Mouse (Mus musculus) heart, embryonic 15.5 days (tissue): Measurements from ENCODE around the gene Aim2. TPM values are rescaled to one million over a fixed set of nuclear protein-coding genes. Genes with fewer than 3 reads are reported as not detected.
"Not testable (repeated sequence)": the region's sequence is repeated elsewhere in the genome, so short reads cannot be mapped to it uniquely, and the experiment has no call there.

Experiments
- ATAC-seq: fragments of 200-750 bp; cut with Nextera tagmentation; replicated peaks from 2 replicates; pipeline ENCODE4 v1.8.0; 2017; ENCODE audit warnings: low read depth, moderate TSS enrichment; ENCODE audit not compliant: insufficient number of reproducible peaks, insufficient read depth, low FRiP score
- H3K27ac ChIP-seq: fragments of 300-500 bp; sonication (generic); 2 replicates; pipeline ENCODE4 v1.5.1; 2015; ENCODE audit warnings: mild to moderate bottlenecking, inconsistent platforms
- H3K27me3 ChIP-seq: fragments of 300-500 bp; sonication (generic); 2 replicates; pipeline ENCODE4 v1.6.1; 2015; ENCODE audit warnings: inconsistent platforms
- H3K36me3 ChIP-seq: fragments of 300-500 bp; sonication (generic); 2 replicates; pipeline ENCODE4 v1.6.1; 2015; ENCODE audit warnings: mild to moderate bottlenecking, inconsistent platforms
- H3K4me1 ChIP-seq: fragments of 300-500 bp; sonication (generic); replicated peaks from 2 replicates; pipeline ENCODE4 v1.6.1; 2015; ENCODE audit warnings: inconsistent platforms
- H3K4me2 ChIP-seq: fragments of 300-500 bp; sonication (generic); 2 replicates; pipeline ENCODE4 v1.6.1; 2015; ENCODE audit warnings: inconsistent platforms, mild to moderate bottlenecking, moderate library complexity
- H3K4me3 ChIP-seq: fragments of 300-500 bp; sonication (generic); 2 replicates; pipeline ENCODE4 v1.5.1; 2015; ENCODE audit warnings: mild to moderate bottlenecking, inconsistent platforms
- H3K9ac ChIP-seq: fragments of 300-500 bp; sonication (generic); 2 replicates; pipeline ENCODE4 v1.6.1; 2015; ENCODE audit warnings: mild to moderate bottlenecking, inconsistent platforms
- H3K9me3 ChIP-seq: fragments of 300-500 bp; sonication (generic); replicated peaks from 2 replicates; pipeline ENCODE4 v1.6.1; 2016; ENCODE audit warnings: inconsistent platforms
- WGBS: fragments of 180-500 bp; shearing (Covaris S2); methylation state at CpG from one replicate; pipeline ENCODE4 v1.1.7; 2015; ENCODE audit warnings: mixed read lengths; 5-methylcytosine and 5-hydroxymethylcytosine counted together
- polyA plus RNA-seq: library from polyadenylated mRNA; unstranded; fragments of >200 nt; fragmentation: Nextera tagmentation; extraction: Ambion mirVana; gene quantifications from 2 replicates; pipeline ENCODE4 v1.2.1, GENCODE M21; 2015

The Aim2 gene
- polyA plus RNA-seq, 1 experiment from 2014 or later, result 1.1 TPM

- Histone ChIP-seq H3K4me3 (no peak overlapping the region), H3K9ac (no peak overlapping the region), H3K27ac (no peak overlapping the region), H3K4me2 (no peak overlapping the region), H3K4me1 (no peaks in the 10 kb centered on the region), H3K9me3 (no peaks in the 10 kb centered on the region), H3K27me3 (no peaks in the 10 kb centered on the region), H3K36me3 (no peaks in the 10 kb centered on the region)
- WGBS, result 64% methylated on average over 6 of the region's 6 CpGs
- no peak for ATAC-seq
These were observed 86.7 kb downstream of the Aim2 start for GRCm38 (mm10) chr1:173437161-173437953.

GRCm38 (mm10) chr1:173440681-173441080 is 90.0 kb downstream of the Aim2 start:
- H3K9ac ChIP-seq, result no peak overlapping the region
- no peak overlapping the region for H3K4me2 ChIP-seq
- ATAC-seq, result no peak
- WGBS, result 38% methylated on average over 1 of the region's 1 CpGs
- no peaks in the 10 kb centered on the region for H3K9me3 ChIP-seq
- no peaks in the 10 kb centered on the region for H3K4me1 ChIP-seq
- H3K27ac ChIP-seq, result no peak overlapping the region
- H3K4me3 ChIP-seq, result no peak overlapping the region
- no peaks in the 10 kb centered on the region for H3K27me3 ChIP-seq
- H3K36me3 ChIP-seq, result no peaks in the 10 kb centered on the region

GRCm38 (mm10) chr1:173441210-173441609 is 90.5 kb downstream of the Aim2 start:
- no peak overlapping the region for H3K4me2 ChIP-seq
- 60% methylated on average over 4 of the region's 4 CpGs for WGBS
- no peaks in the 10 kb centered on the region for H3K4me1 ChIP-seq
- no peaks in the 10 kb centered on the region for H3K9me3 ChIP-seq
- H3K27me3 ChIP-seq, result no peaks in the 10 kb centered on the region
- H3K9ac ChIP-seq, result no peak overlapping the region
- no peak for ATAC-seq
- no peak overlapping the region for H3K4me3 ChIP-seq
- no peaks in the 10 kb centered on the region for H3K36me3 ChIP-seq
- no peak overlapping the region for H3K27ac ChIP-seq

GRCm38 (mm10) chr1:173443061-173443460 is 92.4 kb downstream of the Aim2 start:
- Histone ChIP-seq H3K4me1 (no peaks in the 10 kb centered on the region), H3K4me3 (no peak overlapping the region), H3K9ac (no peak overlapping the region), H3K36me3 (no peaks in the 10 kb centered on the region), H3K27ac (no peak overlapping the region), H3K4me2 (no peak overlapping the region), H3K9me3 (no peaks in the 10 kb centered on the region), H3K27me3 (no peaks in the 10 kb centered on the region)
- no peak for ATAC-seq
- WGBS, result 76% methylated on average over 1 of the region's 1 CpGs

- Histone ChIP-seq H3K4me2 (no peak overlapping the region), H3K4me1 (no peaks in the 10 kb centered on the region), H3K27ac (no peak overlapping the region), H3K36me3 (no peaks in the 10 kb centered on the region), H3K9me3 (no peaks in the 10 kb centered on the region), H3K27me3 (no peaks in the 10 kb centered on the region), H3K4me3 (no peak overlapping the region), H3K9ac (no peak overlapping the region)
- no peak for ATAC-seq
- WGBS, result 46% methylated on average over 4 of the region's 4 CpGs
These were observed 96.4 kb downstream of the Aim2 start for GRCm38 (mm10) chr1:173447067-173447466.

- no peak for ATAC-seq
- Histone ChIP-seq H3K27ac (no peak overlapping the region), H3K9me3 (no peaks in the 10 kb centered on the region), H3K27me3 (no peaks in the 10 kb centered on the region), H3K36me3 (no peaks in the 10 kb centered on the region), H3K4me2 (no peak overlapping the region), H3K4me1 (no peaks in the 10 kb centered on the region), H3K4me3 (no peak overlapping the region), H3K9ac (no peak overlapping the region)
- 75% methylated on average over 4 of the region's 4 CpGs for WGBS
These were observed 99.9 kb downstream of the Aim2 start for GRCm38 (mm10) chr1:173450621-173451020.

- ATAC-seq, result no peak
- no peaks in the 10 kb centered on the region for H3K9me3 ChIP-seq
- H3K36me3 ChIP-seq, result no peaks in the 10 kb centered on the region
- no peak overlapping the region for H3K9ac ChIP-seq
- no peaks in the 10 kb centered on the region for H3K4me1 ChIP-seq
- H3K27me3 ChIP-seq, result no peaks in the 10 kb centered on the region
- H3K27ac ChIP-seq, result no peak overlapping the region
- H3K4me2 ChIP-seq, result no peak overlapping the region
- WGBS, result 82% methylated on average over 5 of the region's 5 CpGs
- H3K4me3 ChIP-seq, result no peak overlapping the region
These were observed 101.0 kb downstream of the Aim2 start for GRCm38 (mm10) chr1:173451665-173452064.

- no peaks in the 10 kb centered on the region for H3K27me3 ChIP-seq
- no peak for ATAC-seq
- H3K4me3 ChIP-seq, result no peak overlapping the region
- H3K4me2 ChIP-seq, result no peak overlapping the region
- no peaks in the 10 kb centered on the region for H3K4me1 ChIP-seq
- H3K9me3 ChIP-seq, result no peaks in the 10 kb centered on the region
- WGBS, result 41% methylated on average over 7 of the region's 7 CpGs
- H3K36me3 ChIP-seq, result no peaks in the 10 kb centered on the region
- no peak overlapping the region for H3K9ac ChIP-seq
- no peak overlapping the region for H3K27ac ChIP-seq
These were observed 105.6 kb downstream of the Aim2 start for GRCm38 (mm10) chr1:173456139-173456754.

GRCm38 (mm10) chr1:173456761-173457160 is 106.1 kb downstream of the Aim2 start:
- no peak overlapping the region for H3K27ac ChIP-seq
- no peak overlapping the region for H3K4me3 ChIP-seq
- H3K4me1 ChIP-seq, result no peaks in the 10 kb centered on the region
- ATAC-seq, result no peak
- H3K36me3 ChIP-seq, result no peaks in the 10 kb centered on the region
- H3K4me2 ChIP-seq, result no peak overlapping the region
- 80% methylated on average over 5 of the region's 5 CpGs for WGBS
- no peaks in the 10 kb centered on the region for H3K9me3 ChIP-seq
- no peak overlapping the region for H3K9ac ChIP-seq
- no peaks in the 10 kb centered on the region for H3K27me3 ChIP-seq

- not testable (repeated sequence) for H3K4me2 ChIP-seq, H3K9me3 ChIP-seq, H3K4me1 ChIP-seq, H3K27ac ChIP-seq, H3K9ac ChIP-seq, ATAC-seq, H3K4me3 ChIP-seq, H3K27me3 ChIP-seq, H3K36me3 ChIP-seq
- WGBS, result 80% methylated on average over 5 of the region's 5 CpGs
These were observed 129.9 kb downstream of the Aim2 start for GRCm38 (mm10) chr1:173480399-173481181.

GRCm38 (mm10) chr1:173481182-173481574 is 130.5 kb downstream of the Aim2 start:
- H3K4me1 ChIP-seq, H3K27me3 ChIP-seq, H3K4me2 ChIP-seq, H3K9me3 ChIP-seq, H3K36me3 ChIP-seq, H3K9ac ChIP-seq, H3K27ac ChIP-seq, H3K4me3 ChIP-seq, ATAC-seq: not testable (repeated sequence)
- 70% methylated on average over 3 of the region's 3 CpGs for WGBS
